16 mouse cellular contexts compared by ENCODE assay signal in genomic region chr2:135049283-135049682, GRCm38 (mm10).
A peak's percentile ranks its signal among the peaks of the same experiment; 100 is the strongest.
DNase-seq lines count a peak whose midpoint lies in the region; ATAC-seq lines count a peak whose summit lies in the region.
"Had no signal": no experiment of that assay in that cellular context is flagged by ENCODE, and none has a peak within 500 bp of the region (broad histone marks: within the 10 kb centered on the region; RNA-seq: fewer than 3 reads in every experiment).

No protein-coding gene starts in this region.

- peak overlapping the region; percentile 14; the same call in 1 of the 2 replicates for H3K27ac ChIP-seq in lung, embryonic 15.5 days
- 0 out of 2 replicates have a peak overlapping the region, but pooled peaks have one; percentile 19 for H3K27ac ChIP-seq in brown adipose tissue, adult 24 weeks (replicated peaks; ENCODE audit: low read depth, low read length)
- H3K27ac ChIP-seq: intestine, embryonic 15.5 days; limb, embryonic 12.5 days had no signal

- no peaks in the 10 kb centered on the region for H3K27me3 ChIP-seq in lung, embryonic 15.5 days
- H3K27me3 ChIP-seq: intestine, embryonic 15.5 days; limb, embryonic 12.5 days; megakaryocyte, embryonic 14.5 days had no signal

- peaks cover 16% of the 10 kb centered on the region for H3K4me1 ChIP-seq in lung, embryonic 15.5 days
- H3K4me1 ChIP-seq in brown adipose tissue, adult 24 weeks (ENCODE audit: control insufficient read depth, insufficient read depth, insufficient read length, low read length), result peaks cover 9% of the 10 kb centered on the region; the same call in 1 of the 2 replicates
- H3K4me1 ChIP-seq: intestine, embryonic 15.5 days; limb, embryonic 12.5 days had no signal

- intact Hi-C loops in left cerebral cortex, postnatal 25 days (cut with DNase I), result no loop called here
- intact Hi-C loops in gastrocnemius, postnatal 36 days (cut with DNase I), result no loop called here

- WGBS in lung, embryonic 15.5 days, result 58% methylated on average over 6 of the region's 6 CpGs

- no peaks in the 10 kb centered on the region for H3K36me3 ChIP-seq in lung, embryonic 15.5 days
- H3K36me3 ChIP-seq: intestine, embryonic 15.5 days; limb, embryonic 12.5 days had no signal

- no peaks in the 10 kb centered on the region for H3K9me3 ChIP-seq in lung, embryonic 15.5 days
- H3K9me3 ChIP-seq: intestine, embryonic 15.5 days; limb, embryonic 12.5 days; megakaryocyte, embryonic 14.5 days had no signal

- H3K9ac ChIP-seq in lung, embryonic 15.5 days, result no peak overlapping the region
- H3K9ac ChIP-seq: intestine, embryonic 15.5 days; limb, embryonic 12.5 days had no signal

- H3K4me3 ChIP-seq in lung, embryonic 15.5 days, result no peak overlapping the region
- no peak overlapping the region for H3K4me3 ChIP-seq in brown adipose tissue, adult 24 weeks (ENCODE audit: insufficient read depth, low read depth, low read length)
- H3K4me3 ChIP-seq: intestine, embryonic 15.5 days; limb, embryonic 12.5 days; megakaryocyte, embryonic 14.5 days had no signal

- no peak for DNase-seq in frontal cortex, postnatal 25 days (ENCODE audit: low spot score in 2 of 2)
- no peak for DNase-seq in lung, postnatal 14 days
- peak; percentile 23 to 72 for DNase-seq in left cerebral cortex, postnatal 25 days (ENCODE audit: low spot score in 2 of 2)
- no peak for DNase-seq in retina, embryonic 14.5 days (ENCODE audit: low spot score)
- no peak for DNase-seq in gastrocnemius, postnatal 36 days
- DNase-seq: cerebellum, adult 2 months; embryo, embryonic 11 days; gastrocnemius, postnatal 14 days; kidney, postnatal 36 days had no signal

- no peak overlapping the region for H3K4me2 ChIP-seq in lung, embryonic 15.5 days
- H3K4me2 ChIP-seq: intestine, embryonic 15.5 days; limb, embryonic 12.5 days had no signal

- ATAC-seq in frontal cortex, adult (ENCODE audit: low TSS enrichment), result peak; percentile 80
- no peak for ATAC-seq in lung, embryonic 15.5 days (ENCODE audit: borderline replicate concordance, extremely low read depth, low FRiP score, low TSS enrichment)
- ATAC-seq: activated CD4-positive, CD25-positive, alpha-beta regulatory T cell, adult 4 months; intestine, embryonic 15.5 days had no signal

Comparison
In these comparisons a context has a peak if more than half of its experiments do, and no peak if none do; other contexts are left out.
1. DNase-seq: peak in left cerebral cortex, postnatal 25 days (2 of 2); none in frontal cortex, postnatal 25 days (0 of 2), lung, postnatal 14 days (single experiment), retina, embryonic 14.5 days (single experiment) and gastrocnemius, postnatal 36 days (0 of 2).